Mouse (Mus musculus): Measurements from ENCODE around the gene Casc3. TPM values are rescaled to one million over a fixed set of nuclear protein-coding genes. Genes with fewer than 3 reads are reported as not detected.
A peak's percentile ranks its signal among the peaks of the same experiment; 100 is the strongest.

Gene Casc3
- polyA plus RNA-seq, 1 experiment from 2014 or later = 42.8 TPM

DNA sequence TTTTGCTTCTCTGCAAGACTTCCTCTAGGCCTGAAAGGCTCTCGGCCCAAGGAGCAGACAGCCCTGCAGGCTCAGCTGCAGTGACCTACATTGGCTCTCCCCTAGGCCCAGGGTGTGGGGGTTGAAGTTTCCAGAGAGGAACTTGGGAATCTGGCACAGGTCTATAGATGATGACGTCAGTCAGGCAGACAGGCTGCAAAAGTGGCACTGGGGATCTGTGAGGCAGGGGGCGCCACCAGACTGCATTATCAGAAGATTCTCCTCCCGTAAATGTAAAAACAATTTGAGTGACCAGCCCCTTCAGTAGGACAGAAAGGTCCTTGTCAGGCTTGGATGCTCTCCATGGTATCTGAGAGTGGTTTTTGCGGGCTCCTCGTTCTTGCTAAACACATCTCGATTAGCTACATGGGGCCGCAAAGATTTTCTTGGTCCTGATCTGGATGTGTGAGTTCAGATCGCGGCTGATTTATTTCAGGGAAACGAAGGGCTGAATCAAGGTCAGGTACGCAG, 18.9 kb upstream of the Casc3 start:
- peak overlapping the region; percentile 22 for H3K4me3 ChIP-seq (ENCODE audit: low read depth, low read length)
- peak; percentile 68 for TF ChIP-seq CTCF (IDR thresholded peaks at IDR 0.05; ENCODE audit: low read depth)

DNA sequence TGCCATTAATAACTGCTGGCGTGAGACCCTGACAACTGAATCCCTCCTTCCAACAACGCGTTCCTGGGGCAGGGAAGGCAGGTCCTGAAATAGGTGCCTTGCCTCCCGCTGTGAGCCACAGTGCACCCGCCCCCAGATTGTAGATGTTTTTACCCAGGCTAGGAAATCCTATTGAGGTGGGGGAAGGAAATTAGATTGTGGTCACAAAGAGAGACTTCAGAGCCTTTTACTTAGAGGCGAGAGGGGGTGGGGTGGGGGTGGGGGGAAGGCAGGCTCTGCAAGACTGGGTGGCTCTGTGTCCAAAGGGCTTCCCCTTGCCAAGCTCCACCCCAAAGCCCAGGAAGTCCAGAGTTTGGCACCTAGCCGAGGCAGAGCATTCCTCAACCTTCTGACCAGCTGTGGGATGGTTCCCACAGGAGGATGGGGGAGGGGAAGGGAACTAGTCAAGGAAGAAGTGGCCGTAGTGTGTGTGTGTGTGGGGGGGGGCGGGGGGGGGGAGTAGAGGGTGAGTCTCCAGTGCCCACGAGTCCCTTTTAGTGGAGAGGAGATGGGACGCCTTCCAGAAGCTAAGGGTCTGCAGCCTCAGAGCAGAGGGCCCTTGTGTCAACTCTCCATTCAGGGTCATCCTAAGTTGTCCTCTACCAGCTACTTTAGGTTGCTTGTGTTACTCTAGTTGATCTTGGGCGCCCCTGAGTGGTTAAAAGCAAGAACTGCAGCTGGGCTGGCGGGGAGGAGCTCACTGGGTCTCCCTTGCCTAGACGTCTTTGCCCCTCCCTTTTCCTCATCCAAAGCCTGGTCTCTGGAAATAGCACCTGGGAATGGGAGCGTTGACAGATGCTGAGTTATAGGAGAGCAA, 18.1 kb upstream of the Casc3 start:
- no peak overlapping the region for H3K9ac ChIP-seq
- WGBS = 1% methylated on average over 15 of the region's 15 CpGs
- peak; percentile 90 for TF ChIP-seq CTCF (IDR thresholded peaks at IDR 0.05; ENCODE audit: low read depth)

More for the DNA sequence above, 18.9 kb upstream of the Casc3 start:
- WGBS = 5% methylated on average over 12 of the region's 12 CpGs
- Histone ChIP-seq H3K9me3 (ENCODE audit: low read depth, low read length) (no peaks in the 10 kb centered on the region), H3K4me1 (ENCODE audit: insufficient read depth) (peaks cover 50% of the 10 kb centered on the region), H3K4me2 (peak overlapping the region; percentile 58), H3K27me3 (ENCODE audit: insufficient read depth, low read length) (no peaks in the 10 kb centered on the region), H3K36me3 (ENCODE audit: insufficient read depth) (no peaks in the 10 kb centered on the region), H3K27ac (ENCODE audit: low read depth) (peak overlapping the region; percentile 96), H3K9ac (no peak overlapping the region)
- peak; percentile 91 for DNase-seq
- no peak for ATAC-seq (ENCODE audit: insufficient read depth)

DNA sequence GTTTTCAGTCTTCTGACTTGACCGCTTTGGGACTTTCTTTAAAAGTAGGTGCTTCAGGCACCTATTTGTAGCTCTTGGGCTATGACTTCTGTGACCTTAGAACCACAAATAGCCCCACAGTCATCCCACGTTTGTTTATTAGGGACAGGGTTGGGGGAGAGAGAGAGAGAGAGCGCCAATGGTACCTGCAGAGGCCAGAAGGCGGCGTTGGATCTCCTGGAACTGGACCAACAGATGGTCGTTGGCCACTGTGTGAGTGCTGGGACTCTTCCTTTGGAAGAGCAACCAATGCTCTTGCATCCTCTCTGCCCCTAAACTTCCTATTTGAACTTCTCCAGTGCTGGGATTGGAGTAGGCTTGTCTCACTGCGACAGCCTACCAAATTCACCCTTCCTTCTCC, 17.5 kb upstream of the Casc3 start:
- H3K9me3 ChIP-seq (ENCODE audit: low read depth, low read length) = no peaks in the 10 kb centered on the region
- DNase-seq (no peak), ATAC-seq (ENCODE audit: insufficient read depth) (no peak)
- H3K4me1 ChIP-seq (ENCODE audit: insufficient read depth) = peaks cover 42% of the 10 kb centered on the region
- no peaks in the 10 kb centered on the region for H3K27me3 ChIP-seq (ENCODE audit: insufficient read depth, low read length)
- H3K4me2 ChIP-seq = peak overlapping the region; percentile 58
- no peak overlapping the region for H3K9ac ChIP-seq
- peak overlapping the region; percentile 96 for H3K27ac ChIP-seq (ENCODE audit: low read depth)
- no peak for TF ChIP-seq CTCF (IDR thresholded peaks at IDR 0.05; ENCODE audit: low read depth)
- no peak overlapping the region for H3K4me3 ChIP-seq (ENCODE audit: low read depth, low read length)
- H3K36me3 ChIP-seq (ENCODE audit: insufficient read depth) = no peaks in the 10 kb centered on the region
- WGBS = 26% methylated on average over 7 of the region's 7 CpGs

More for the DNA sequence above, 18.1 kb upstream of the Casc3 start:
- DNase-seq (peak; percentile 99), ATAC-seq (ENCODE audit: insufficient read depth) (peak; percentile 71)
- H3K4me2 ChIP-seq = peak overlapping the region; percentile 58
- H3K36me3 ChIP-seq (ENCODE audit: insufficient read depth) = no peaks in the 10 kb centered on the region
- H3K4me1 ChIP-seq (ENCODE audit: insufficient read depth) = peaks cover 49% of the 10 kb centered on the region
- no peaks in the 10 kb centered on the region for H3K27me3 ChIP-seq (ENCODE audit: insufficient read depth, low read length)
- no peaks in the 10 kb centered on the region for H3K9me3 ChIP-seq (ENCODE audit: low read depth, low read length)
- peak overlapping the region; percentile 22 for H3K4me3 ChIP-seq (ENCODE audit: low read depth, low read length)
- H3K27ac ChIP-seq (ENCODE audit: low read depth) = peak overlapping the region; percentile 96

DNA sequence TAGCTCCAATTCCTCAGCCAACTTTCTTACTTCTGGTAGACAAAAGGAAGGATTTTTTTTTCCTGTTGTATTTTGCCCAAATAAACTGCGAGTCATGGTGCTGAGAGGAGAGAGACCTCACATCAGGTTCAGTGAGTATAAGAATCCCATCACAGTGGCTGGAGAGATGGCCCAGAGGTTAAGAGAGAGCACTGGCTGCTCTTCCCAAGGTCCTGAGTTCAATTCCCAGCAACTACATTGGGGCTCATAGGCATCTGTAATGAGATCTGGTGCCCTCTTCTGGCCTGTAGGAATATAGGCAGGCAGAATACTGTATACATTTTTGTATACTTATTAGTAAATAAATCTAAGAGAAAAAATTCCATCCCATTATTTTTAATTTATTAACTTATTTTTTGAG, 17.0 kb upstream of the Casc3 start:
- ATAC-seq (ENCODE audit: insufficient read depth) (no peak), DNase-seq (peak; percentile 53)
- Histone ChIP-seq H3K27me3 (ENCODE audit: insufficient read depth, low read length) (no peaks in the 10 kb centered on the region), H3K9ac (no peak overlapping the region), H3K4me1 (ENCODE audit: insufficient read depth) (peaks cover 38% of the 10 kb centered on the region), H3K9me3 (ENCODE audit: low read depth, low read length) (no peaks in the 10 kb centered on the region), H3K27ac (ENCODE audit: low read depth) (peak overlapping the region; percentile 96), H3K4me3 (ENCODE audit: low read depth, low read length) (no peak overlapping the region), H3K4me2 (no peak overlapping the region), H3K36me3 (ENCODE audit: insufficient read depth) (no peaks in the 10 kb centered on the region)
- TF ChIP-seq CTCF (IDR thresholded peaks at IDR 0.05; ENCODE audit: low read depth) = peak; percentile 66
- 85% methylated on average over 1 of the region's 1 CpGs for WGBS

DNA sequence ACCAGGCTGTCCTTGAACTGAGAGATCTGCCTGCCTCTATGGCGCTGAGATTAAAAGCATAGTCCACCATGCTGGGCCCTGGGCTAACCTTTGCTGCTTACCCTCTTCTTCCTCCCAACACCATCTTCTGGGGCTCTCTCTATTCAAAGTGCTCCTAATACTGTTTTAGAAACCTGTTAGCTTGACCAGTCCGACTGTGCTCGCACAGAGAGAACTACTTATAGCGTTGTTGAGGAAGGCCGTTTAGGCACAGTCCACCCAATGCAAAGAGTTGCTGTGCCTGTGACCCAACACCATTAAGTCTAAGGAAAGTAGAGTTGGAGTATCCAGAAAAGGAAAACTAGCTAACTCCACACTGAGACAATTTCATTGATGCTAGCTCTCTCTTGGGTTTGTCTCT, 16.6 kb upstream of the Casc3 start:
- no peak for TF ChIP-seq CTCF (IDR thresholded peaks at IDR 0.05; ENCODE audit: low read depth)
- Histone ChIP-seq H3K4me3 (ENCODE audit: low read depth, low read length) (no peak overlapping the region), H3K4me1 (ENCODE audit: insufficient read depth) (peaks cover 33% of the 10 kb centered on the region), H3K36me3 (ENCODE audit: insufficient read depth) (no peaks in the 10 kb centered on the region), H3K27ac (ENCODE audit: low read depth) (peak overlapping the region; percentile 78), H3K4me2 (no peak overlapping the region), H3K27me3 (ENCODE audit: insufficient read depth, low read length) (no peaks in the 10 kb centered on the region), H3K9ac (no peak overlapping the region), H3K9me3 (ENCODE audit: low read depth, low read length) (no peaks in the 10 kb centered on the region)
- DNase-seq = no peak
- WGBS = 87% methylated on average over 5 of the region's 5 CpGs
- ATAC-seq (ENCODE audit: insufficient read depth) = no peak

DNA sequence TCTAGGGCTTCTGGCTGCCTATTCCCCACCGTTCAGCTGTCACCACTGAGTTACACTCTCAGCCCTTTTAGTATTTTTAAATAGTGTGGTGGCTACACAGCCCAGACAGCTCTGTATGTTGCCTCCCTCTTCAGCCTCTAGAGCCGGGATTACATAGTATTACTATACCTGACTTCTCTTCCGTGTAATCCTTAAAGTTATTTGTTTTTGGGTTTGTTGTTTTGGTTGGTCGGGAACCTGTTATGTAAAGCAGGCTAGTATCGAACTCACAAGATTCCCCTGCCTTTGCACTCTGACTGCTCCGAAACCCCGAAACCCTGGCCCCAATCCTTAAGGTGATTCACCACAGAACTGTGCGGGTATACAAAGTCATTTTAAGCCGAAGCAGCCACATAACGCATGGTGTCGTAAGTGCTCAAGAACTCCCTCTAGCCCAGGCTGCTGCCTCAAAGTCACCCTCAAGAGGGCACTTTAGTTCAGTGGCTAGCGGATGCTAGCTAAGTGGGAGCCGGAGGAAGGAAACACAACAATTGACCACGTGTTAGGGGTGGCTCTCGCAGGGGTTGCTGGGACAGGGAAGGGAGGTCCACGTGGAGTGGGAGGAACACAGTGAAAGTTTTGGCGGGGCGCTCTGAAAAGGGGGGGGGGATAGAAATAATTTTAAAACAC, 16.0 kb upstream of the Casc3 start:
- Histone ChIP-seq H3K9me3 (ENCODE audit: low read depth, low read length) (no peaks in the 10 kb centered on the region), H3K4me1 (ENCODE audit: insufficient read depth) (peaks cover 31% of the 10 kb centered on the region), H3K27me3 (ENCODE audit: insufficient read depth, low read length) (no peaks in the 10 kb centered on the region), H3K4me2 (peak overlapping the region; percentile 94), H3K27ac (ENCODE audit: low read depth) (peak overlapping the region; percentile 83), H3K4me3 (ENCODE audit: low read depth, low read length) (peak overlapping the region; percentile 52), H3K36me3 (ENCODE audit: insufficient read depth) (no peaks in the 10 kb centered on the region), H3K9ac (peak overlapping the region; percentile 60)
- 8% methylated on average over 18 of the region's 18 CpGs for WGBS
- DNase-seq (peak; percentile 97), ATAC-seq (ENCODE audit: insufficient read depth) (peak; percentile 67)
- peak; percentile 82 for TF ChIP-seq CTCF (IDR thresholded peaks at IDR 0.05; ENCODE audit: low read depth)

All from lung, embryonic 14.5 days (tissue).